Mouse (Mus musculus) thymus, postnatal 25 days (tissue): Measurements from ENCODE around the gene Gm13276.
A peak's percentile ranks its signal among the peaks of the same experiment; 100 is the strongest.
"Not testable (repeated sequence)": the region's sequence is repeated elsewhere in the genome, so short reads cannot be mapped to it uniquely, and the experiment has no call there.

Experiments
- DNase-seq: peaks from one replicate; pipeline ENCODE4 v3.0.0; 2022

The Gm13276 gene

GRCm38 (mm10) chr4:88788402-88788801, 2.9 kb downstream of the Gm13276 start, which contains the start of gene Gm13277:
Gm13277 (plus strand) TSS chr4:88788632.
- DNase-seq: peak; percentile 75

DNA sequence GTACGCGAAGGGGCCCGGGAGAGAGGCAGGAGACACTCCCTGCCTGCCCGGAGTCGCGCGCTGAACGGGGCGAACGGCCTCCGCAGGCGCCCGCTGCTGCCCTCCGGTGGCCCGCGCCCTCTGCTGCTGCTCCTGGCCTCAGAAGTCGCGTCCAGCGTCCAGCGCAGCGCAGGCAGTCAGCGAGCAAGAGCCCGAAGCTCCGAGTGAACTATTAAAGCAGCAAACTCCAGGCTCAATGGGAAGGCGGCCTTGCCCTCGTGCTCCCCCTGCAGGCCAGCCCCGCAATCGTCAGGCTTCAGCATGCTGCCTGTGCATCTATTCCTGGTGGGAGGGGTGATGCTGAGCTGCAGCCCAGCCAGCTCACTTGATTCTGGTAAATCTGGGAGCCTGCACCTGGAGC, 5.7 kb downstream of the Gm13276 start, which contains the start of gene Gm13278:
Gene Gm13278 (plus strand): TSS at position 301 of the 400 bp plus-strand sequence.
- DNase-seq: not testable (repeated sequence)

DNA sequence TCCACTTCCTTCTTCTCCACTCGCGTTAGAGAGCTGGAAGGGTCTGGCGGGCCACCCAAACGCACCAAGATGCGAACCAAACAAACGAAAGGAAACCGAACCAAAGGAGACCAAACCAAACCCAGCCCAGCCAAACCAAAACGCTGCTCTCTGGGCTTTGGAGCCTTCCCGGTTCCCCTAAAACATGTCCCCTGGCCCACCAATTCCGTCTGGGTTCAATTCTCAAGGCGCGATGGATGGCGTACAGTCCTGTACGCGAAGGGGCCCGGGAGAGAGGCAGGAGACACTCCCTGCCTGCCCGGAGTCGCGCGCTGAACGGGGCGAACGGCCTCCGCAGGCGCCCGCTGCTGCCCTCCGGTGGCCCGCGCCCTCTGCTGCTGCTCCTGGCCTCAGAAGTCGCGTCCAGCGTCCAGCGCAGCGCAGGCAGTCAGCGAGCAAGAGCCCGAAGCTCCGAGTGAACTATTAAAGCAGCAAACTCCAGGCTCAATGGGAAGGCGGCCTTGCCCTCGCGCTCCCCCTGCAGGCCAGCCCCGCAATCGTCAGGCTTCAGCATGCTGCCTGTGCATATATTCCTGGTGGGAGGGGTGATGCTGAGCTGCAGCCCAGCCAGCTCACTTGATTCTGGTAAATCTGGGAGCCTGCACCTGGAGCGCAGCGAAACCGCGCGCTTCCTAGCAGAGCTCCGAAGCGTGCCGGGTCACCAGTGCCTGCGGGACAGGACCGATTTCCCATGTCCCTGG, 8.6 kb downstream of the Gm13276 start, which contains the start of gene Gm13275:
Gene Gm13275 (plus strand): TSS at position 552 of the 740 bp plus-strand sequence.
- DNase-seq: peak; percentile 80

- not testable (repeated sequence) for DNase-seq
Observed at GRCm38 (mm10) chr4:88797097-88797496, 11.6 kb downstream of the Gm13276 start, which contains the start of gene Gm13279. Gm13279 (plus strand) TSS chr4:88797397.

DNA sequence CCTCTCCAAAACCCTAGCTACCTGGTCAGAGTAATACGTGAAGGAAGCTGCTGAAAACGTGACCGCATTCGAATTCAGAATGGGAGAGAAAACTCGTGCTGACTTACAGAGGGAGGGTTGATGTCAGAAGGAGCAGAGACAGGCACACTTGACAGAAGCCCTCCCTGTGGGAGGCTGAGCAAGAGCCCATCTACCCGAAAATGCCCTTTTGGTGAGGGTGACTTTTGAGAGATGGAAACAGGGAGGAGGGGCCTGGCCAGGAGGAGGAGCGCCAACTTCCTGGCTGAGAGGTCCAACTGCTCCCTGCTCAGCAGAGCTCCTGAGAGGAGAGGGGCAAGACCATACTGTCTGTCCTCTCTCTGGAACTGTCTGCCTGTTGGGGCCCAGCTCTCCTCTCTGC, 13.9 kb downstream of the Gm13276 start, which contains the start of gene Gm13285:
Gene Gm13285 (plus strand): TSS at position 301 of the 400 bp plus-strand sequence.
- DNase-seq: not testable (repeated sequence)

GRCm38 (mm10) chr4:88802954-88803353, 17.4 kb downstream of the Gm13276 start, which contains the start of gene Gm13287:
Gm13287 (plus strand) TSS chr4:88803254.
- not testable (repeated sequence) for DNase-seq

DNA sequence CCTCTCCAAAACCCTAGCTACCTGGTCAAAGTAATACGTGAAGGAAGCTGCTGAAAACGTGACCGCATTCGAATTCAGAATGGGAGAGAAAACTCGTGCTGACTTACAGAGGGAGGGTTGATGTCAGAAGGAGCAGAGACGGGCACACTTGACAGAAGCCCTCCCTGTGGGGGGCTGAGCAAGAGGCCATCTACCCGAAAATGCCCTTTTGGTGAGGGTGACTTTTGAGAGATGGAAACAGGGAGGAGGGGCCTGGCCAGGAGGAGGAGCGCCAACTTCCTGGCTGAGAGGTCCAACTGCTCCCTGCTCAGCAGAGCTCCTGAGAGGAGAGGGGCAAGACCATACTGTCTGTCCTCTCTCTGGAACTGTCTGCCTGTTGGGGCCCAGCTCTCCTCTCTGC, 19.7 kb downstream of the Gm13276 start, which contains the start of gene Gm13288:
Gene Gm13288 (plus strand): TSS at position 301 of the 400 bp plus-strand sequence.
- DNase-seq: not testable (repeated sequence)

GRCm38 (mm10) chr4:88805761-88806160, 20.3 kb downstream of the Gm13276 start:
- not testable (repeated sequence) for DNase-seq

DNA sequence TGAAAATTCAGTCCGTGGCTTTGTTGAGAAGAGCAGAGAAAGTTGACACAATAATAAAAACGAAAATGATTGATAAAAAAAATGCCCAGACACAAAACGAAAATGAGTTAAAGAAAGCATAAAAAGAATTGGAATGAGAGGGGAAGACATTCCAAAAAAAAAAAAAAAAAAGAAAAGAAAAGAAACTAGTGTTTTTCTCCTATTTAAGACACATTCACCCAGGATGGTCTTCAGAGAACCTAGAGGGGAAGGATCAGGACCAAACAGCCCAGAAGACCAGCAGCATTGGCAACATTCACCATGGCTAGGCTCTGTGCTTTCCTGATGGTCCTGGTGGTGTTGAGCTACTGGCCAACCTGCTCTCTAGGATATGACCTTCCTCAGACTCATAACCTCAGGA, 30.4 kb downstream of the Gm13276 start, which contains the start of gene Ifna7:
Gene Ifna7 (plus strand): TSS at position 301 of the 400 bp plus-strand sequence.
- no peak for DNase-seq

GRCm38 (mm10) chr4:88819659-88820058, 34.1 kb downstream of the Gm13276 start, which contains the start of gene Ifna11:
Ifna11 (plus strand) TSS chr4:88819959.
- no peak for DNase-seq

DNA sequence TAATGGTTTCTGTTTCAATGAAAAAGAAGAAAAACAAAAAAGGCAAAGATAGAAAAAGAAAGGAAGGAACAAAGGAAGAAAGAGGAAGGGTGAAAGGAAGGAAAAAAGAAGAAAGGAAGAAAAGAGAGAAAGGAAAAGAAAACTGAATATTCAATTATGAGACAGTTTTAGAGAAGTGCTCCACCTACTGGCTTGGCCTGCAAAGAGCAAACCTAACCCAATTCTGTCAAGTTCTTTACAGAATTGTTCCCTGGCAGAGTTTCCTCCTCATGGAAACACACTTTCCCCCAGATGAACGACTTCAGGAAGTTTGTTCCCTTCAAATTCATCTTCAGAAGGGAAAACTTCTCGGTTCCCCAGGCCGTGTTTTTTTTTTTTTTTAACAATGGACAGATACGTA, 37.5 kb downstream of the Gm13276 start:
- peak; percentile 25 for DNase-seq

GRCm38 (mm10) chr4:88827116-88827515, 41.6 kb downstream of the Gm13276 start, which contains the start of gene Ifna6:
Ifna6 (plus strand) TSS chr4:88827416.
- DNase-seq: not testable (repeated sequence)

- DNase-seq: peak; percentile 54
Observed at GRCm38 (mm10) chr4:88830523-88830922, 45.0 kb downstream of the Gm13276 start.

DNA sequence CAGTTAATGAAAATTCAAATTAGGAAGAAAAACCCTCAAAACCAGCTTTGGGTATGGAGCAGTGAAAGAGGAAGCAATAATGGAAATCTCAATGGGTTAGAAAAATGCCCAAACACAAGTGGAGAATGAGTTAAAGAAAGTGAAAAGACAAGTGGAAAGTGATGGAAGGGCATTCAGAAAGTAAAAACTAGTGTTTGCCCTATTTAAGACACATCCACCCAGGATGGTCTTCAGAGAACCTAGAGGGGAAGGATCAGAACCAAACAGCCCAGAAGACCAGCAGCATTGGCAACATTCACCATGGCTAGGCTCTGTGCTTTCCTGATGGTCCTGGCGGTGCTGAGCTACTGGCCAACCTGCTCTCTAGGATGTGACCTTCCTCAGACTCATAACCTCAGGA, 49.7 kb downstream of the Gm13276 start, which contains the start of gene Ifna5:
Gene Ifna5 (plus strand): TSS at position 301 of the 400 bp plus-strand sequence.
- DNase-seq: not testable (repeated sequence)
